Mouse (Mus musculus) midbrain, embryonic 11.5 days (tissue): ENCODE data around the gene Ralgps1. TPM values are rescaled to one million over a fixed set of nuclear protein-coding genes. Genes with fewer than 3 reads are reported as not detected.

Experiments
- ATAC-seq: fragments of 200-750 bp; cut with Nextera tagmentation; 2 replicates; pipeline ENCODE4 v1.8.0; 2017; ENCODE audit warnings: moderate TSS enrichment, moderate library complexity; ENCODE audit not compliant: low FRiP score
- DNase-seq: peaks from one replicate; pipeline ENCODE4 v3.0.0; 2015; ENCODE audit warnings: low spot score; ENCODE audit errors: missing footprints
- H3K27ac ChIP-seq: fragments of 300-500 bp; sonication (generic); 2 replicates; pipeline ENCODE4 v1.5.1; 2014; ENCODE audit warnings: low read depth, low read length
- H3K27me3 ChIP-seq: fragments of 300-500 bp; sonication (generic); 2 replicates; pipeline ENCODE4 v1.6.1; 2014; ENCODE audit warnings: mild to moderate bottlenecking, low read length, moderate library complexity, mixed read lengths; ENCODE audit not compliant: control insufficient read depth, insufficient read depth
- H3K36me3 ChIP-seq: fragments of 300-500 bp; sonication (generic); 2 replicates; pipeline ENCODE4 v1.6.1; 2014; ENCODE audit warnings: mild to moderate bottlenecking, low read length, moderate library complexity, mixed read lengths; ENCODE audit not compliant: control insufficient read depth, insufficient read depth
- H3K4me1 ChIP-seq: fragments of 300-500 bp; sonication (generic); 2 replicates; pipeline ENCODE4 v1.6.1; 2014; ENCODE audit warnings: low read length; ENCODE audit not compliant: control insufficient read depth, insufficient read depth
- H3K4me2 ChIP-seq: fragments of 300-500 bp; sonication (generic); 2 replicates; pipeline ENCODE4 v1.6.1; 2014; ENCODE audit warnings: mild to moderate bottlenecking, moderate library complexity
- H3K4me3 ChIP-seq: fragments of 300-500 bp; sonication (generic); 2 replicates; pipeline ENCODE4 v1.5.1; 2014; ENCODE audit warnings: low read depth, low read length
- H3K9ac ChIP-seq: fragments of 300-500 bp; sonication (generic); 2 replicates; pipeline ENCODE4 v1.6.1; 2014; ENCODE audit warnings: low read length
- H3K9me3 ChIP-seq: fragments of 300-500 bp; sonication (generic); 2 replicates; pipeline ENCODE4 v1.6.1; 2016; ENCODE audit warnings: low read length; ENCODE audit not compliant: control insufficient read depth
- WGBS: fragments of 180-500 bp; shearing (Covaris S2); extraction: QIAGEN DNeasy Blood & Tissue Kit; methylation state at CpG from one replicate; pipeline ENCODE4 v1.1.7; 2014; 5-methylcytosine and 5-hydroxymethylcytosine counted together
- polyA plus RNA-seq: library from polyadenylated mRNA; unstranded; fragments of >200 nt; fragmentation: Nextera tagmentation; extraction: Ambion mirVana; gene quantifications from 2 replicates; pipeline ENCODE4 v1.2.1, GENCODE M21; 2014

The Ralgps1 gene
- polyA plus RNA-seq, 1 experiment from 2014 or later, result 13.8 TPM

DNA sequence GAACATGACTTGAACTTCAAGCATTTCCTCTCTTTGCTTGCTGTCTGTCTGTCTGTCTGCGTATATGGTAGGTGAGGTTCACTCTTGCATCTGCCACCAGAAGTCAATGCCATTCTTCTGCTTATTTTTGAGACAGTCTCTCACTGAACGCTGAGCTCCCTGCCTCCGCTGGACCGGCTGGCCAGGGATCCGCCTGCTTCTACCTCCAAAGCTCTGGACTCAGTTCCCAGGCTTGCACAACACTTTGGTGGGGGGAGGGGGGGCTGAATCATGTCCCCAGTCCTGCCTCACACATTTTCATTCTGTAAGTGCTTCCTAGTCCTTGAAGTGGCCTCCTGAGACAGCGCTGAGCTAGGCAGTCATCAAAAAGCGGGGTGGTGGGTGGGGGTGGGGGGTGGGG, 27.8 kb upstream of the Ralgps1 start:
- DNase-seq, result peak; percentile 60
- no peaks in the 10 kb centered on the region for H3K36me3 ChIP-seq
- no peaks in the 10 kb centered on the region for H3K9me3 ChIP-seq
- H3K27me3 ChIP-seq, result no peaks in the 10 kb centered on the region
- H3K9ac ChIP-seq, result no peak overlapping the region
- 95% methylated on average over 6 of the region's 7 CpGs for WGBS
- no peak overlapping the region for H3K4me2 ChIP-seq
- no peak overlapping the region for H3K27ac ChIP-seq
- H3K4me1 ChIP-seq, result no peaks in the 10 kb centered on the region
- ATAC-seq, result no peak
- no peak overlapping the region for H3K4me3 ChIP-seq

DNA sequence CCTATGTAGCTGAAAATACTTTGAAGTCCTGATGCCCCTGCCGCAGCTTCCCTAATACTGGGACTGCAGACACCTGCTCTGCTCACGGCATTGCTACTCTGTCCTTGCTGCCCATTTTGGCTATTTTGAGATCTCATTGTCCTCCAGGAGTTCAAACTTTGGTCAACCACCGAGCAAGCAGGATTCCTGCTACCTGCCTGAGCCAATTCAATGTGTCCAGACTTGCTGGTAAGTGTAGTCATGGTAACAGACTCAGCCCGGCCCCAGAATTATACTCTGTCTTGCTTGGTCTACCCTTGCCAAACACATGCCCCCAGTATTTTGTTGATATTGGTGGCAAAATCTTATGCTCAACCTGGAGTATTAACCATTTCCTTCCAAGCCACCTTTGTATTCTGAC, 25.8 kb upstream of the Ralgps1 start:
- no peak for ATAC-seq

DNA sequence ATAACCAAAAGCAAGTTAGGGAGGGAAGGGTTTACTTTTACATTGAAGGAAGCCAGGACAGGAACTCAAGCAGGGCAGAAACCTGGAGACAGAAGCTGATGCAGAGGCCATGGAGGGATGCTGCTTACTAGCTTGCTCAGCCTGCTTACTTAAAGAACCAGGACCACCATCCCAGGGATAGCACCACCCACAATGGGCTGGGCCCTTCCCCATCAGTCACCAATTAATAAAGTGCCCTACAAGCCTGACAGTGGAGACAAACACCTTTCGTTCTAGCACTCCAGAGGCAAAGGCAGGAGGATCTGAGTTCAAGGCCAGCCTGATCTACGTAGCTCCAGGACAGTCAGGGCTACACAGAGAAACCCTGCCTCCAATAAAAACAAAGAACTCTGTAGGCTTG, 23.8 kb upstream of the Ralgps1 start:
- H3K4me2 ChIP-seq, result no peak overlapping the region
- H3K9me3 ChIP-seq, result no peaks in the 10 kb centered on the region
- WGBS, result 89% methylated on average over 2 of the region's 2 CpGs
- H3K4me1 ChIP-seq, result no peaks in the 10 kb centered on the region
- no peak overlapping the region for H3K9ac ChIP-seq
- ATAC-seq (no peak), DNase-seq (peak; percentile 75)
- H3K4me3 ChIP-seq, result no peak overlapping the region
- H3K27ac ChIP-seq, result no peak overlapping the region
- no peaks in the 10 kb centered on the region for H3K27me3 ChIP-seq
- no peaks in the 10 kb centered on the region for H3K36me3 ChIP-seq

More for the DNA sequence above, 25.8 kb upstream of the Ralgps1 start:
- Histone ChIP-seq H3K27me3 (no peaks in the 10 kb centered on the region), H3K27ac (no peak overlapping the region), H3K4me1 (no peaks in the 10 kb centered on the region), H3K9me3 (no peaks in the 10 kb centered on the region), H3K9ac (no peak overlapping the region), H3K4me3 (no peak overlapping the region), H3K4me2 (no peak overlapping the region), H3K36me3 (no peaks in the 10 kb centered on the region)
- no peak for DNase-seq
- WGBS, result 89% methylated on average over 4 of the region's 4 CpGs

DNA sequence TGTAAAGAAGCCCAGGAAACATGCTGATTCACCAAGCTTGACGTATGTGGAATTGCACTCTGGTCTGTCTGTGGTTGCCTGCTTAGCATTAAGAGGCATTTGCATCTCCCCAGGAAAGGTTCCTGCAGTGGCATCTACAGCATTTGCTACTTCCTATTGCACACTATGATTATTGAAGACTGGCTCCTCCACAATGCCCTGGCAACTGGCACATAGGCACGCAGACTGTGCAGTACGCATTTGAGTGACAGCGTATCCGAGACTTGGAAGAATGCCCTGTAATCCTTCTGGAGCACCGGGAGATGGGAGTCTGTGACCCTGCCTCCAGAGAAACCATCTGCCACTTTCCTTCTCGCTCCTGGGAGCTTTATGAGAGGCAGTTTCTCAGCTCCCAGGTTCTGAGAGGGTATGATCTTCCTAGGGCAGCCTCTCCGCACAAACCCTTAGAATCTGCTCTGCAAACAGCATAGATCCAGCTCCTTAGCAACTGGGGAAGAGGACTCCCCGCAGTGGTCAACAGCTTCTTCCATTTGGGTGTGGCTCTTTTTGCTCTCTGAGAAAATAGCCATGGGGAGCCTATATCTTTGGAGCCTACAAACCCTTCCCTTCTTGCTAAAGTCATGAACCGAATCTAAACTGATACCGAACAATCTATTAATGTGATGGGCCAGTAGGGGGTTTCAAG, 22.8 kb upstream of the Ralgps1 start:
- no peaks in the 10 kb centered on the region for H3K27me3 ChIP-seq
- H3K9me3 ChIP-seq, result no peaks in the 10 kb centered on the region
- H3K27ac ChIP-seq, result no peak overlapping the region
- 79% methylated on average over 11 of the region's 11 CpGs for WGBS
- H3K4me1 ChIP-seq, result no peaks in the 10 kb centered on the region
- no peak overlapping the region for H3K4me3 ChIP-seq
- H3K9ac ChIP-seq, result no peak overlapping the region
- H3K36me3 ChIP-seq, result no peaks in the 10 kb centered on the region
- no peak for ATAC-seq
- DNase-seq, result peak; percentile 66
- H3K4me2 ChIP-seq, result no peak overlapping the region

DNA sequence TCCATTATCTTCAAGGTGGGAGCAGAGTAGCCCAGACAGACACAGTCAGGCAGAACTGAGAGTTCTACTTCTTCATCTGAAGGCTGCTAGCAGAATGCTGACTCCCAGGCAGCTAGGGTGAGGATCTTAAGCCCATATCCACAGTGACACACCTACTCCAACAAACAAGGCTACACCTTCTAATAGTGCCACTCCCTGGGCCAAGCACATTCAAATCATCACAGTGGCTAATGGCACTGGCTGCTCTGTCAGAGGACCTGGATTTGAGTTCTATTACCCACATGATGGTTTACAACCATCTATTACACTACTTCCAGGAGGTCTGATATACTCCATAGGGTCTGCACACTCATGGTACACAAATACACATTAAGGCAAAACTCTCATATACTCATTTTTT, 21.7 kb upstream of the Ralgps1 start:
- H3K9me3 ChIP-seq, result no peaks in the 10 kb centered on the region
- DNase-seq (peak; percentile 60), ATAC-seq (no peak)
- no peak overlapping the region for H3K4me3 ChIP-seq
- no peaks in the 10 kb centered on the region for H3K4me1 ChIP-seq
- H3K36me3 ChIP-seq, result no peaks in the 10 kb centered on the region
- H3K27me3 ChIP-seq, result no peaks in the 10 kb centered on the region
- H3K9ac ChIP-seq, result no peak overlapping the region
- no peak overlapping the region for H3K4me2 ChIP-seq
- H3K27ac ChIP-seq, result no peak overlapping the region

DNA sequence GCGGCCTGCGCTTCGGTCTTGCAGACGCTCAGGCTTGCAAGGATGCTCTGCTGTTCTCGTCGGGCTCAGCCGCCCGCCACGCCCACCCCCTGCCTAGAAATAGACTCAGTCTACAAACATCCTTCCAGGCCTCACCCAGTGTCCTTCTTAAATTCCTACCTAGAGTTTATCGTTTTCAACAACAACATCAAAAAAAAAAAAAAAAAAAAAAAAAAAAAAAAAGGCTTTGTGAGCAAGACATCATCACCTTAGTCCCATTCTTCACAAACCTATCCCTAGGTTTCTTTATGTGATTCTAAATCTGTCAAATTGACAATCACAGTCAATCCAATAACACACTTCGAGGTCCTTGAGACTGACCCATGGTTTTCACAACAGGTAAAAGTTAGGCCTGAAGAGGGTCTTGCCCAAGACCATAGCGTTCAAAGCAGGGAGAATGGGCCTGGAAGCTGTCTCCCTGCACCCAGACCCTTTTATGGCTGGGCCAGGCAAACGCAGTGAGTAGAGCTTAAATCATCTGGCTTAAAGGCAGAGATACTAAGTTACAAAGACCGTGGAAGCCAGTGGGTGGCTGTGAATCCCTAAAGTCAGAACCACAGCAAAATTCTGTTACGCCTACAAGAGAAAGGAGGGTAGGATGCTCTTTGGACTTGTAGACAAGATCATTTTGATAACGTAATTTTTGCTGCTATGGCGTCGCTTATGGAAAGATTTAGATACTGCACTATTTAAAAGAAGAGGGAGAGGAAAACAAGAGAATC, 542 bp upstream of the Ralgps1 start:
- no peaks in the 10 kb centered on the region for H3K9me3 ChIP-seq
- peaks cover 4% of the 10 kb centered on the region for H3K4me1 ChIP-seq
- no peak for ATAC-seq
- peak overlapping the region; percentile 65; the same call in 1 of the 2 replicates for H3K4me2 ChIP-seq
- WGBS, result 35% methylated on average over 17 of the region's 18 CpGs
- no peaks in the 10 kb centered on the region for H3K36me3 ChIP-seq
- no peak for DNase-seq
- peak overlapping the region; percentile 53 for H3K4me3 ChIP-seq
- 0 out of 2 replicates have a peak overlapping the region, but pooled peaks have one; percentile 36 for H3K9ac ChIP-seq
- H3K27ac ChIP-seq, result no peak overlapping the region; the same call in 1 of the 2 replicates
- no peaks in the 10 kb centered on the region for H3K27me3 ChIP-seq

DNA sequence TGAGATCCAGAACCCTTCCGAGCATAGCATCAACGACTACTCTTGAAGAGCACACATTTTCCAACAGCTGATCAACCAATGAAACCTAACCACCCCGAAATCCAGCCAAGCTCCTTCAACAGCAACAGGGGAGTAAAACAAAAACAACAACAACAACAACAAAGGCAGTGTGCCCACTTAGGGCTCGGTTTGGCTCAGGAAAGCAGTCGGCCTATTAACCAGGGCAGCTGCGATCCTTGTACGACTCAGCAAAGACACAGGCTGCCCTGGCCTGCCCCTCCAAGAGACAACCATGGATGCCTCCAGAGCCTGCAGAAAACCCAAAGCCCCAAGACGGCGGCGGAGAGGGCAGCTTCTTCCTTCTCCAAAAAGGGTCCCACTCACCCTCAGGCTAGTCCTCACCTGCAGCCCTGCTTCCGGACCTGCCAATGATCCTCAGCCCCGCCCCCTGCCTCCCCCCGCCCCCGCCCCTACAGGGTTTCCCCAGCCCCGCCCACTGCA, 960 bp downstream of the Ralgps1 start:
- Histone ChIP-seq H3K27me3 (no peaks in the 10 kb centered on the region), H3K36me3 (no peaks in the 10 kb centered on the region), H3K9me3 (no peaks in the 10 kb centered on the region), H3K4me1 (peaks cover 11% of the 10 kb centered on the region), H3K4me3 (peak overlapping the region; percentile 53), H3K9ac (peak overlapping the region; percentile 65; the same call in 1 of the 2 replicates), H3K27ac (peak overlapping the region; percentile 90; the same call in 1 of the 2 replicates), H3K4me2 (peak overlapping the region; percentile 65)
- ATAC-seq (peak; percentile 31), DNase-seq (peak; percentile 91)
- 13% methylated on average over 15 of the region's 15 CpGs for WGBS

DNA sequence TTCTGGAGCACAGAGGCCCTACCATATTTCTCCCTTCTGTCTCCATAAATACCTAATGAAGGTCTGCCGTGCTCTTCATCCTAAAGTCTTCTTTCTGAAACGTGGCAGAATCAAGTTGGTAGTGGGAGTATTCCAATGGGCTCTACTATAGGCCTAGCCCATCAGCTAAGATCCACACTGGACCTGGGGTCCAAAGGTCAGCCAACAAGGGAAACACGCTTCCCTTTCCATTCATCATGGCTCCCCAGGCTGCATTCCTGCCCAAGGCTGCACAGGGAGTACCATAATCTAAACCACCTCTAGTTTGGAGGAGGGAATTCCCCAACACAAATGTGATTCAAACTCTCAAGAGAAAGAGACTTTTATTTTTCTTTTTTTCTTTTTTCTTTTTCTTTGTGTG, 1.8 kb downstream of the Ralgps1 start:
- DNase-seq (no peak), ATAC-seq (no peak)
- Histone ChIP-seq H3K9ac (no peak overlapping the region), H3K27ac (no peak overlapping the region), H3K4me3 (no peak overlapping the region), H3K4me1 (peaks cover 12% of the 10 kb centered on the region), H3K36me3 (no peaks in the 10 kb centered on the region), H3K4me2 (no peak overlapping the region), H3K27me3 (no peaks in the 10 kb centered on the region), H3K9me3 (no peaks in the 10 kb centered on the region)
- 75% methylated on average over 3 of the region's 3 CpGs for WGBS

DNA sequence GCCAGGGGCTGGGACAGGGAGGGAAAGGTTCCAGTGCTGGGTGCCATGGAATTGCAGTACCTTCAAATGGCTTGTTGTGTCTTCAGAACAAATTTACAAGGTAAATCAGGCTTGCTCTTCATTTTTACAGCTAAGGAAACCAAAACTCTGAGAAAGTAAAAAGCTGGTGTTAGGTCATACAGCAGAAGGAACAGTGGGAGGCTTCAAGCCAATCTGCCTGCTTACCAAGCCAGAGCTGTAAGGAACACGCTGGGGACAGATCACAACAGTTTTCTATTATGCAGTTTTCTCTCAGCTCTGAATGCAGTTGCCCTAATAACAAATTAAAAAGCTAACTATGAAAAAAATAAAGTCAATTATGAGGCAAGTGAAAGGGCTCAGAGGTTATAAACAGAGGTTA, 2.8 kb downstream of the Ralgps1 start:
- no peak overlapping the region for H3K4me2 ChIP-seq
- peaks cover 12% of the 10 kb centered on the region for H3K4me1 ChIP-seq
- H3K9ac ChIP-seq, result no peak overlapping the region
- WGBS, result 85% methylated on average over 1 of the region's 1 CpGs
- no peak for DNase-seq
- no peaks in the 10 kb centered on the region for H3K36me3 ChIP-seq
- no peaks in the 10 kb centered on the region for H3K9me3 ChIP-seq
- ATAC-seq, result no peak
- no peaks in the 10 kb centered on the region for H3K27me3 ChIP-seq
- no peak overlapping the region for H3K4me3 ChIP-seq
- H3K27ac ChIP-seq, result no peak overlapping the region
